Mouse (Mus musculus) kidney, embryonic 14.5 days (tissue): ENCODE measurements around the gene Gucy1b1. TPM values are rescaled to one million over a fixed set of nuclear protein-coding genes. Genes with fewer than 3 reads are reported as not detected.

Experiments
- ATAC-seq: fragments of 200-750 bp; cut with Nextera tagmentation; 2 replicates; pipeline ENCODE4 v1.8.0; 2017; ENCODE audit warnings: moderate number of reproducible peaks, mild to moderate bottlenecking, moderate TSS enrichment, moderate library complexity; ENCODE audit not compliant: low FRiP score, low TSS enrichment
- H3K27ac ChIP-seq: fragments of 300-500 bp; sonication (generic); 2 replicates; pipeline ENCODE4 v1.5.1; 2014; ENCODE audit warnings: low read depth, mild to moderate bottlenecking, low read length, moderate library complexity, mixed read lengths
- H3K27me3 ChIP-seq: fragments of 300-500 bp; sonication (generic); 2 replicates; pipeline ENCODE4 v1.6.1; 2014; ENCODE audit warnings: mild to moderate bottlenecking, low read length; ENCODE audit not compliant: control insufficient read depth, insufficient read depth
- H3K36me3 ChIP-seq: fragments of 300-500 bp; sonication (generic); 2 replicates; pipeline ENCODE4 v1.6.1; 2014; ENCODE audit warnings: low read length, mixed read lengths; ENCODE audit not compliant: control insufficient read depth, insufficient read depth
- H3K4me1 ChIP-seq: fragments of 300-500 bp; sonication (generic); 2 replicates; pipeline ENCODE4 v1.6.1; 2014; ENCODE audit warnings: low read length, mixed read lengths; ENCODE audit not compliant: control insufficient read depth, insufficient read depth
- H3K4me2 ChIP-seq: fragments of 300-500 bp; sonication (generic); replicated peaks from 2 replicates; pipeline ENCODE4 v1.6.1; 2014; ENCODE audit warnings: low read depth, mild to moderate bottlenecking, low read length
- H3K4me3 ChIP-seq: fragments of 300-500 bp; sonication (generic); 2 replicates; pipeline ENCODE4 v1.5.1; 2014; ENCODE audit warnings: mild to moderate bottlenecking, low read length
- H3K9ac ChIP-seq: fragments of 300-500 bp; sonication (generic); 2 replicates; pipeline ENCODE4 v1.6.1; 2014; ENCODE audit warnings: low read depth, mild to moderate bottlenecking, low read length, moderate library complexity
- H3K9me3 ChIP-seq: fragments of 300-500 bp; sonication (generic); 2 replicates; pipeline ENCODE4 v1.6.1; 2016; ENCODE audit warnings: low read length; ENCODE audit not compliant: control insufficient read depth
- WGBS: fragments of 180-500 bp; shearing (Covaris S2); extraction: QIAGEN DNeasy Blood & Tissue Kit; methylation state at CpG from one replicate; pipeline ENCODE4 v1.1.7; 2014; 5-methylcytosine and 5-hydroxymethylcytosine counted together
- polyA plus RNA-seq: library from polyadenylated mRNA; unstranded; fragments of >200 nt; fragmentation: Nextera tagmentation; extraction: Ambion mirVana; gene quantifications from 2 replicates; pipeline ENCODE4 v1.2.1, GENCODE M21; 2014

Gucy1b1 gene
- polyA plus RNA-seq, 1 experiment from 2014 or later, result 35.4 TPM

GRCm38 (mm10) chr3:82067830-82068229, 6.7 kb downstream of the Gucy1b1 start:
- ATAC-seq, result no peak
- Histone ChIP-seq H3K9ac (no peak overlapping the region), H3K36me3 (no peaks in the 10 kb centered on the region), H3K4me3 (no peak overlapping the region), H3K27me3 (no peaks in the 10 kb centered on the region), H3K9me3 (no peaks in the 10 kb centered on the region), H3K27ac (no peak overlapping the region), H3K4me1 (no peaks in the 10 kb centered on the region), H3K4me2 (no peak overlapping the region)
- WGBS, result 78% methylated on average over 5 of the region's 5 CpGs

DNA sequence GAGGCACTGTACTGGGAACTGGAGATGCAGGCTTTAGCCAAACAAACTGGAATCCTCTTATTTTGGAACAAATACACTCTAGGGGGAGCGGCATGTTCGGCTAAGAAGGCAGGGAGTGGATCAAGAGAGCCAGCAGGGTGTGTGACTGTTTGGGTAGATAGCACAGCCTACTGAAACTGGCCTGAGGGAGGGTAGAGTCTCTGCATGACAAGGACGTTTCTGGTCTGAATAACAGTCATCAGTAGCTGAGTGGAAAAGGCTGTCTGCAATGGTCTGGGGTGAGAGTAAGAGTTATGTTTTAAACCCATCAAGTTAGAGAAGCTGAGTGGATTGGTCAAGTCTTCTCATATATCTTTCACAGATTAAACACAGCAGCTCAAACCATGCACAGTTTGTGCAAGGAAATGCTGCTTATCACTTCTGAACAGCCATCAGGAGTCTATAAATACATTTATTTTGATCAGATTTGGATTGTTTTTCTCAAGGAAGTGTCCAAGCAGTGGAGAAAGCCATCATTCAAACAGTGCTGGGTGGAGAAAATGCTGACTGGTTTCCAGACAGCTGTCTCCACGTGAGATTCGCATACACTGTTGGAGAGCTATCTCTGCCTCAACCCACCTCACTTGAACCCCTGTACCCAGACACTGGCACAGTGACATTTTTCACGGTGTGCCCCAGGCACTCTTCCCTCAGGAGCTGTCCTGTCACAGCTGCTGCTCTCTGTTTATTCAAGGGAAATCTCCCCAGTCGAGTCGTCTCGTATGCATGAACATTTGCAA, 12.9 kb downstream of the Gucy1b1 start:
- H3K4me1 ChIP-seq, result no peaks in the 10 kb centered on the region
- peak; percentile 69 for ATAC-seq
- H3K9ac ChIP-seq, result no peak overlapping the region
- WGBS, result 28% methylated on average over 9 of the region's 9 CpGs
- no peaks in the 10 kb centered on the region for H3K9me3 ChIP-seq
- H3K4me2 ChIP-seq, result no peak overlapping the region
- H3K36me3 ChIP-seq, result no peaks in the 10 kb centered on the region
- peak overlapping the region; percentile 25; the same call in 1 of the 2 replicates for H3K27ac ChIP-seq
- no peaks in the 10 kb centered on the region for H3K27me3 ChIP-seq
- H3K4me3 ChIP-seq, result no peak overlapping the region

DNA sequence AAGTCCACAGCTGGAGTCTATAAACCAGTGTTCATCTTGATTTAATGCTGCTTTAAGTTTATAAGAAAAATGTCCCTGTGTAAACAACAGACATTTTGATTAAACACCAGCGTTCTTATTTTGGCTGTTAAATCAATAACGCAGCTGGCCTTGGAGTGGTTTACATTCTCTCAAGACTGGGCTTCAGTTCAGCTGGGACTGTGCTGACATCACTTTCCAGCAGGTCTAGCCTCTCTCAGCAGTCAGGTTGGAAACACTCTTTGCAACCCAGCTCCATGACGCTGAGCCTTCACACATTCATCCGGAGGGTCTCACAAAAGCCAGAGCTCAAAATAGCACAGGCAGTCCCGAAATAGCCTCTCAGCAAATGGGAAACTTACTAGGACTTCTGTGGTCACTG, 17.3 kb downstream of the Gucy1b1 start:
- Histone ChIP-seq H3K9ac (no peak overlapping the region), H3K27ac (no peak overlapping the region), H3K4me2 (no peak overlapping the region), H3K9me3 (no peaks in the 10 kb centered on the region), H3K36me3 (no peaks in the 10 kb centered on the region; the same call in 1 of the 2 replicates), H3K27me3 (no peaks in the 10 kb centered on the region), H3K4me1 (no peaks in the 10 kb centered on the region), H3K4me3 (no peak overlapping the region)
- ATAC-seq, result peak; percentile 78; the same call in 1 of the 2 replicates
- 48% methylated on average over 5 of the region's 5 CpGs for WGBS

GRCm38 (mm10) chr3:82054283-82054974, 20.1 kb downstream of the Gucy1b1 start:
- Histone ChIP-seq H3K4me3 (no peak overlapping the region), H3K27me3 (no peaks in the 10 kb centered on the region), H3K9ac (no peak overlapping the region), H3K4me1 (no peaks in the 10 kb centered on the region), H3K36me3 (no peaks in the 10 kb centered on the region; the same call in 1 of the 2 replicates), H3K27ac (no peak overlapping the region), H3K9me3 (no peaks in the 10 kb centered on the region), H3K4me2 (no peak overlapping the region)
- WGBS, result 65% methylated on average over 5 of the region's 5 CpGs
- ATAC-seq, result no peak

- H3K27ac ChIP-seq, result no peak overlapping the region
- no peaks in the 10 kb centered on the region for H3K4me1 ChIP-seq
- WGBS, result 57% methylated on average over 2 of the region's 2 CpGs
- H3K9ac ChIP-seq, result no peak overlapping the region
- H3K27me3 ChIP-seq, result no peaks in the 10 kb centered on the region
- ATAC-seq, result no peak
- H3K4me2 ChIP-seq, result no peak overlapping the region
- H3K9me3 ChIP-seq, result no peaks in the 10 kb centered on the region
- H3K36me3 ChIP-seq, result no peaks in the 10 kb centered on the region; the same call in 1 of the 2 replicates
- no peak overlapping the region for H3K4me3 ChIP-seq
Measured at GRCm38 (mm10) chr3:82052029-82052428, 22.5 kb downstream of the Gucy1b1 start.

- Histone ChIP-seq H3K36me3 (no peaks in the 10 kb centered on the region; the same call in 1 of the 2 replicates), H3K4me3 (no peak overlapping the region), H3K9me3 (no peaks in the 10 kb centered on the region), H3K4me2 (no peak overlapping the region), H3K27me3 (no peaks in the 10 kb centered on the region), H3K27ac (no peak overlapping the region), H3K9ac (no peak overlapping the region), H3K4me1 (no peaks in the 10 kb centered on the region)
- ATAC-seq, result no peak
Measured at GRCm38 (mm10) chr3:82051468-82051867, 23.0 kb downstream of the Gucy1b1 start.

GRCm38 (mm10) chr3:82048681-82049080, 25.8 kb downstream of the Gucy1b1 start:
- ATAC-seq, result no peak
- no peak overlapping the region; the same call in 1 of the 2 replicates for H3K27ac ChIP-seq

GRCm38 (mm10) chr3:82048078-82048477, 26.4 kb downstream of the Gucy1b1 start:
- Histone ChIP-seq H3K9me3 (no peaks in the 10 kb centered on the region), H3K9ac (no peak overlapping the region), H3K4me2 (no peak overlapping the region), H3K4me3 (no peak overlapping the region), H3K4me1 (no peaks in the 10 kb centered on the region), H3K36me3 (no peaks in the 10 kb centered on the region; the same call in 1 of the 2 replicates), H3K27me3 (no peaks in the 10 kb centered on the region), H3K27ac (no peak overlapping the region)
- 64% methylated on average over 4 of the region's 4 CpGs for WGBS
- no peak for ATAC-seq

More at GRCm38 (mm10) chr3:82048681-82049080, 25.8 kb downstream of the Gucy1b1 start:
- H3K4me3 ChIP-seq, result no peak overlapping the region
- H3K9ac ChIP-seq, result no peak overlapping the region
- WGBS, result 61% methylated on average over 7 of the region's 7 CpGs
- no peaks in the 10 kb centered on the region for H3K4me1 ChIP-seq
- H3K4me2 ChIP-seq, result no peak overlapping the region
- no peaks in the 10 kb centered on the region for H3K9me3 ChIP-seq
- H3K36me3 ChIP-seq, result no peaks in the 10 kb centered on the region; the same call in 1 of the 2 replicates
- no peaks in the 10 kb centered on the region for H3K27me3 ChIP-seq
